Mouse (Mus musculus): ENCODE data around the gene Ppp1cb.

The Ppp1cb gene

DNA sequence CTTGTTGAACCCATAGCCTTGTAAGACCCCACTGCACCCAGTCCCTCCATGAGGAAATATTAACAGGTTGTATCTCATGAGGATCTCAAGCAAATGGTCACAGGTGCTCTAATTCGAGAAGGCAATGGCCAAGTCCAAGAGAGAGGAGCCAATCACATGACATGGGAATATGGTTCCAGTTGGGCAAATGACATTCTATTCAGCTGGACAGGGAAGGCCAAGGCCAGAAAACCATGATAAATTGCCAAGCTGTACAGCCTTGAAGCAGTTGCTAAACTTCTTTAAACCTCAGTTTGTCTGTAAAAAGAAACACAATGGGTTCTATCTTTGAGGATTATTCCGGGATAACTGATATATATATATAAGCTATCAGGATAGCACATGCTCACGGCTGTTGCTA lies 14.7 kb upstream of the Ppp1cb start:
- no peak for DNase-seq (ENCODE audit: low read depth, low spot score)

DNA sequence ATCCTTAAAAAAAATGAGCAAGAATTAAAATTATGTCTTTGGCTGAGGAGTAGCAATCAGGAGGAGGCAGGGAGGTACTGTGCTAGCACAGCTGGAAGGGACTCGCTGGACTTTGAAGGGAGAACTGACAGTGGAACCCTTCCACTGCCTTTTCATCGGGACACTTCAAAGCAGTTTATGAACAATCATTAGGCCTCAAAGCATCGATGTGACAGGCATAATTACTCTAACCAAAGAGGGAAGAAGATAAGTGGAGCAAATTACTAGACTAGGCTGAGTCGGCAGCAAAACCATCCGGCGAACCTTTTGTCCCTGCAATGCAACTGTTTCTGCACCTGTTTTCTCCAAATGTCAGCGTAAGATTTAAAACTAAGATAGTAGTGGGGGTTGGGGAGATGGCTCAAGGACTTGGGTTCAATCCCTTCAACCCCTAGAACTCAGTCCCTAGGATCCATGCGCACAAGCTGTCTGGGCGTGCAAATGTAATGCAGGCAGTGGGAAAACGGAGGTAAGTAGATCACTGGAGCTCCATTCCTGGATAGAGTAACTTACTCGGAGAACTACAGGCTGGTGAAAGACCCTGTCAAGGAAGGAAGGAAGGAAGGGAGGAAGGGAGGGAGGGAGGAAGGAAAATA lies 13.2 kb upstream of the Ppp1cb start:
- DNase-seq (ENCODE audit: low read depth, low spot score): no peak

DNA sequence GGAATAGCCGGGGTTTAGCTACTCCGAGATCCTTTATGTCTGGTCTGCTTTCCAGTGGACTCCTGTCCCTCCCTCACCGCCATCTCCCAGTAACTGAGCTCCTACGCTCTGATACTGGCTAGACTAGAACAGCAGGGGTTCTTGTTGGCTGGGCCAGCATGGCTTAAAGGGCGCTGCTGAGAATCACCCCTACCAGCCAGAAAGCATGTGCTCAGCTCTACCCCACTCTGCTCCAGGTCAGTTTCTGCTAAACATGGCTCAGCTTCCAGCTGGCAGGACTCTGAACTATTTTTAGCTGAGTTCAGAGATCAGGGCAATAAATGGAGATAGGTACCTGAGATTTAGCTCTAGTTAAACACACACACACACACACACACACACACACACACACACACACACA lies 12.2 kb upstream of the Ppp1cb start:
- no peak for DNase-seq (ENCODE audit: low read depth, low spot score)

DNA sequence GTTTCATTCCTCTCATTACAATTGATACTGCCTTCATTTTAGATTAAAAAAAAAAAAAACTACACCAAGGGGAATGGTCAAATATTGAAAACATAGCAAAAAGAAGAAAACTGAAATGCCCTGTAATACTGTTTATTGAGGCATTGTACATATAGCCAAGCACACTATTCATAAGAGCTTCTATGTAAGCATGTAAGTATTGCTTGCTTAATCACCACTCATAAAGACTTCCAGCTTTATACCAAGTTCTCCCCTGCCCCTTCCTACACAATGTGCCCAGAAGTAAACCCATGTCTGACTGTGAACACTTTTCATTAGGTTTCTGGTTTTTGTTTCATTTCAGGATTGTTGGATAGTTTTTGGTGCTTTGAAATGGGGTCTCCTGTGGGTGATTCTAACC lies 11.8 kb upstream of the Ppp1cb start:
- no peak for DNase-seq (ENCODE audit: low read depth, low spot score)

DNA sequence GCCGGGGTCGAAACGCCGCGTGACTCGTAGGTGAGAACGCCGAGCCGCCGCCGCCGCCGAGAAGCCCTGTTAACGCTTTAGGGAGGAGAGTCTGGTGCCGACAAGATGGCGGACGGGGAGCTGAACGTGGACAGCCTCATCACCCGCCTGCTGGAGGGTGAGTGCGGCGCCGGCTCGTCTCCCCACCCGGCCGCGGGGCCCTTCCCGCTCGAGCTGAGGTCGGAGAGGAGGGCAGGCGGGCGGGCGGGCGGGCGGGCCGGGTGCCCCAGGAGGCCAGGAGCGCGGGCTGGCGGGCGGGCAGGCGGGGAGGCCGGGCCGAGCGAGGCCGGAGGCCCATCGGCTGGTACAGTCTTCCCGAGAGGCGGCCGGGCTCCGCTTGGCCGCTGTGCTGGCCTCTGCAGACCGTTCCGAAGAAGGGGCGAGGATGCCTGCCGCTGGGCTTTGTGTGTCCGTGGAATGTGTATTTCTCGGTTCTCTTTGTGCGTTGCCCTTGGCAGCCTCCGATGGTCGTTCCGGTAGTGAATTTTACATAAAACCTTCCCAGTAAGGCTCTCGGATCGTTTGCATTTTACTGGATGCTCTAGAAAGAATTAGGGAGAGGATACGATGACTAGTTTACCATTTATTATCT lies 723 bp downstream of the Ppp1cb start:
- DNase-seq (ENCODE audit: low read depth, low spot score): no peak

DNA sequence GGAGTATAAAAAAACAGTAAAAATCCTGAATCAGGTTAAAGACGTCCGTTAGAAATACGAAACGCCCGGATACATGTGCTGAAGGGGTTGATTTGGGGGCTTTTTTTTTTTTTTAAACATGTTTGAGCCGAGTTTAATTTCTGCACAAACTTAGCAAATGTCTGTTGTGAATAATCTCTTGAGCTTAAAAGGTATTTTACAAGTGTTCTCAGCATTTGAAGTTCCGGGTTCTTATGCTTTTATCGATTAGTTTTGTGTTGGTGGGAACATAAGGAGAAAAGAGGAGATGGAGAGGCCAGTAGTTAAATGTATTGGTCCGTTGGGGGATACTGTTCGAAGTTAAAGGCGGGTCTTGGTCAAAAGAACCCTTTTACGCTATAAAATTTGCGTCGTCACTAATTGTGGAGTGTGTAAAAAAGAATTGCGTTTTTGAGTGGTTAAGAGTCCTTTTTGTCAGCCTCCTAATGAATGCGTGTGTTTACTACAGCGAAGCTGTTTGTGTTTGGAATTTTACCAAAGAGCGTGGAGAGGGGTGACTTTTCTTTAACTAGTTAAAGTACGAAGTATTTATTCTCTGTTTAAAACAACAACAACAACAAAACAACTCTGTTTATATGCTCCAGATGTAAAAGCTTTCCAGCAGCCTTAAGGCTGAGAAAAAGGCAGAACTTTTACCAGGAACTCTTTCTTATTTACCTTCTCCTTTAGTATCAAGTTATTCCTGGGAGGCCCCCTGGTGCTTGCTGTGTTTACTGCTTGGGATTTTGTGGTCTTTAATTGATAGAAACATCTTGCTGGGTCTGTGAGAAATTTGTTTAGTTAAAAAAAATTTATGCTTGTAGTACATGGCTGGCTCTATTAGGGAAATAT lies 1.5 kb downstream of the Ppp1cb start:
- DNase-seq (ENCODE audit: low read depth, low spot score): no peak

DNA sequence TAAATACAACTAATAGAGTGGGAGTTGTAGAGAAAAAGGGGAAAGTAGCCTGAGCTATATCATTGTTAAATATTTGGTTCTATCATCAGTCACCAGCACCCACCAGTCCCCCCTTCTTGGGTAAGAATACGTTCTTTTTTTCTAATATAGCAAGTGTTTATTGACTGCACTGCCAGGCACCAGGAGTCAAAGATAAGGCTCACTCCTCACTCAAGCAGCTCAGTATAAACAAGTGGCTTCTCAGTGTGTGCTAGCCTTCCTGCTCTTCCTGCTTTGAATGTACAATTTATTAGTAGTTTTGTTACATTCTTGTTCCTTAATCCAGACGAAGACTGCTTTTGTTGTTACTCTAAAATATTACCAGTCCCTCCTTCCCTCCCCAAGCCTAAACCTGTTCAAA lies 2.3 kb downstream of the Ppp1cb start:
- DNase-seq (ENCODE audit: low read depth, low spot score): no peak

DNA sequence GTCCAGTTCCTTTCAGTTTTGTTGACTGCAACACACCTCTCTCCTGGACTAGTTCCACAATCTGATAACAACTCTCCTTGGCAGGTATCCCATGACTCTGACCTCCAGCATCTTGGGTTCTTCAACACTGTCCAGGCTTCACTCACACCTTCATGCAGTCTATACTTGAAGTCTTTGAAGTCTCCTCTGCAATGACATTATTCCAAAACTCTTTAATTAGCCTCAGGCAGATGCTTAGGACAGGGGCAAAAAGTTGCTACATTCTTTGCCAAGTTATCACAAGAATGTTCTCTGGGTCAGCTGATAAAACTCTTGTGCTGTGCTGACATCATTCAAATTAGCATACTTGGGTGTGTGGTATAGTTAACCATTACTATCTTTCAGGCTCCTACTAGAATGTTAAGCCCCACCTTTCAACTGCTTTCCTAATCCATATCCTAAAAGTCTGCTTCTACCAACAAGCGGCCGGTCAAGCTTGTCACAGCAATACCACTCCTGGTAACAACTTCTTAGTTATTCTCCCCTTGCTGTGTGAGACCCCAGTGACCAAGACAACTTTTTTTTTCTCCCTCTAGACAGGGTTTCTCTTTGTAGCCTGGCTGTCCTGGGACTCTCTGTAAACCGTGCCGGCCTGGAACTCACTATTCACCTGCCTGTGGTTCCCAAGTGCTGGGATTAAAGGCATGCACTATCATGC lies 13.8 kb downstream of the Ppp1cb start:
- DNase-seq (ENCODE audit: low read depth, low spot score): no peak

DNA sequence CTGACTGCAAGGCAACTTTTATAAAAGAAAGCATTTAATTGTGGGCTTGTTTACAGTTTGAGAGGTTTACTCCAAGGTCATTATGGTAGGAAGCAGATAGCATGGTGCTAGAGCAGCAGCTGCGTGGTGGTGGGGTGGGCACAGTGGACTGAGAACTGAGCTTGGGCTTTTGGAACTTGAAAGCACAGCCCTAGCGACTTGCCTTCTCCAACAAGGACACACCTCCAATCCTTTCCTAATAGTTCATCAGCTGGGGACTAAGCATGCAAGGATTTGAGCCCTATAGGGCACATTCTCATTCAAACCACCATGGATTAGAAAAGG lies 14.3 kb downstream of the Ppp1cb start:
- no peak for DNase-seq (ENCODE audit: low read depth, low spot score)

DNA sequence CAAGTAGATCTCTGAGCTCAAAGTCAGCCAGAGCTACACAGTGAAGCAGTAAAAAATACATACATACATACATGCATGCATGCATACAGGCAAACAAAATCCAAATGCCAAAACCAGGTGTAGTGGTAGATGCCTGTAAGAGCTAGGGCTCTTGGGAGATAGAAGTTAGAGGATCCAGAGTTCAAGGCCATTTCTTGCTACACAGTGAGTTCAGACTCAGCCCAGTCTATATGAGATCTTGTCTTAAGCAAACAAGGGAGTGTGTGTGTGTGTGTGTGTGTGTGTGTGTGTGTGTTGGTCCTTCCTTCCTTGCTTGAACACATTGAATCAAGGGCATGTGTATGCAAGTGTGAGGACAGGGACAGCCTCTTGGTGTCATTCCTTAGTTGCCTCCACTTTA lies 17.9 kb downstream of the Ppp1cb start:
- DNase-seq (ENCODE audit: low read depth, low spot score): no peak

DNA sequence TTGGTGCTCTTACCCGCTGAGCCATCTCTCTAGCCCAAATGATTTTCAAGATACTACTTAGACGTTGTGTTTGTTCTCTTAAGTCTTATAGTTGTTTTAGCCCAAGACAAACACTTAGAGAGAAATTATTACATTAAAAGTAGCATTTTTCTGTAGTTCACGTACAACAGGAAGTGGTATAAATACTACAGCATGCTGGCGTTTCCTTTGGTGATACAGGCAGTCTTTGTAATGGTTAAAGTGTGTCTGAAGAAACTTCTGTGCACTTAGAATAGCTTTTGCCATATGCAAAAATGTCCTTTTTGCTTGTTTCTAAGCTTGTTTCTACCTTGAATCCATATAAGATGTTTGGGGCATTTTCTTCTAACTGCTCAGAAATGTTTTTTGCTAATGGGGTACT lies 20.3 kb downstream of the Ppp1cb start:
- DNase-seq (ENCODE audit: low read depth, low spot score): no peak

DNA sequence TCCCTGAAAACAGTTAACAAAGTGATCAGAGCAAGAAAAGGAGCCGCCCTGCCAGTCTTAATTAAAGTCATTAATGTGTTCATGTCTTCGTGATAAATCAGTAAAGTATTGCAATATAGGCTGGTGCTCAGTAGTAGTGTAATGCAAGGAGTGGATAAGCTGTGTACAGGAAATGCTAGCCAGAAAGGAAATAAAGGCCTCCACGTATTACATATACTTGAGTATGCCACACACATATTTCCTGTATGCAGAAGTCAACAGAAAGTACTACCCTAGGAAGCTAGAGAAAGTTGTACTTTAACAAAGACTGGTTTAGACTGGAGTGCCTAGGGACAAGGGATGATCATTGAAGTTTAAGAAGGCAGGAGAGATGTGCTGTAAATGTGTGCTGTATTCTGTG lies 26.8 kb downstream of the Ppp1cb start:
- no peak for DNase-seq (ENCODE audit: low read depth, low spot score)

DNA sequence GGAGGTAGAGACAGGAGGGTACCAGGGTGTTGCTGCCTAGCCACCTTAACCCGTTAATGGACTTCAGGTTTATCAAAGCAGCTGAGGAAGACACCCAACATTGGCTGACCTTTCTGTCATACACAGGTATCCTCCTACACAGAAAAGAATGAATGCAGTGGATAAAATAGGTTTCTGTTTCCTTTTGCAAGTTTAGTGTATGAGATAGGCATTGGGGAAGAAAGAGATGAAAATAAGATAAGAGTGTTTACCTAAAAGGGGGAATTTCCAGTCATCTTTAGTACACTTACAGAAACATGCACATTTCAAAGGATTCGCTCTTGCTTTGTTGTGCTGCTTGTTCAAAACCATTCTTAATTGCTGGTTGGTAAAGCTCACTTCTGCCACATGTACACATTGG lies 29.4 kb downstream of the Ppp1cb start:
- DNase-seq (ENCODE audit: low read depth, low spot score): no peak

DNA sequence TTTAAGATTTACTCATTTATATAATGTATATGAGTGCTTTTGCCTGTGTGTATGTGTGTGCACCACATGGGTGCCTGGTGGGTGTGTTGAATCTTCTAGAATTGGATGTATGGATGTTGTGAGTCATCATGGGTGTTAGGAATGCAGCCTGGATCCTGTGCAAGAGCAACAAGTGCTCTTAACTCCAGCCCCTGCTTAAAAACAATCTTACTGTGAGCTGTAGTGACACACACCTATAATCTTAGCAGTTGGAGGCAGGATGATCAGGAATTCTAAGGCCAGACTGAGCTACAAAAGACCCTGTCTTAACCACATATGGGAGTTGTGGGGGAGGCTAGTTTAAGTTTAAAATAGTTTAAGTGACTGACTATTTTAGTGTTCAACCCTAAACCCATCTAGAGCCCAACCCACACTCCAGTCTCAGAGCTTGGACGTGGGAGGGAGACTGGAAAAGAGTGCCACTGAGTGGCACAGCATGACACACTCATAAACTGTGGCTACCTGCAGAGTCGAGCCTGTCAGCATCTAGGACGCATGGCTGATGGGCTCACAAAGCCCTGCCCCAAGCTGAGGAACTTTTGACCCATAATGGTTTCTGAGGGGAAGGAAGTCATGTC lies 35.5 kb downstream of the Ppp1cb start:
- no peak for DNase-seq (ENCODE audit: low read depth, low spot score)

DNA sequence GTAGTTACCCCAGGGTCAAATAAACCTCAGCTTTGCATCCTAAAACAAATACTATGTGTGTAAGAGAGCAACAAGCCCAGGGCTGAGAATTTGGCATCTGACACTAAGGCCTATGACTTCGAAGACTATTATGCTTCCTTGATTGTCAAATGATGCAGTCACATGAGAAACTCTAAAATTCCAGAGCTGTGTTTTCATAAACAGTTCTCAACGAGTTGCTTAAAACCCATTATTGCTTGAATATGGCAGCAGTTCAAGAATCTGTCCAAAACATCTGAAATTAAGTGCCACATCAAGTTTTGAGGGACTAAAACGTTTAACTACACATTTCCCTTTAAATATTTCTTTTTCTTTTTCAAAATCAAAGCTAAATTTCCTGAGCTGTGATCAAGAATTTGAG lies 50.1 kb downstream of the Ppp1cb start:
- no peak for DNase-seq (ENCODE audit: low read depth, low spot score)

DNA sequence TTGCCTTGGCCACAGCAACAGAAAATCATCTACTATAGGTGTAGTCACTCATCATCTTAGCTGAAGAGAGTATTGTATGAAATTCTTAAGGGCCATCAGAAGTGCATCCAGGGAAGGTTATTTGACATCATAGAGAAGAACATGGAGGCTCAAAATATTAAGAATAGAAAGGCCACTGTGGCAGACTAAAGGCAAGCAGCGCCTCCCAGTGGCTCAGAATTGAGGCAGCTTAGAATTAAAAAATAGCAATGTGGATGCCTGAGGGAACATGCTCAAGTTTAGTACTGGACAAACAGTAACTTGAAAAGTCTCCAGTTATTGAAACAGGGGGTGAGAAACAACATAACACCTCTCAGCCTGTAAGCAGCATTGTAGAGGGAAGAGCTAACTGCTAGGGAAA lies 61.7 kb downstream of the Ppp1cb start:
- no peak for DNase-seq (ENCODE audit: low read depth, low spot score)

DNA sequence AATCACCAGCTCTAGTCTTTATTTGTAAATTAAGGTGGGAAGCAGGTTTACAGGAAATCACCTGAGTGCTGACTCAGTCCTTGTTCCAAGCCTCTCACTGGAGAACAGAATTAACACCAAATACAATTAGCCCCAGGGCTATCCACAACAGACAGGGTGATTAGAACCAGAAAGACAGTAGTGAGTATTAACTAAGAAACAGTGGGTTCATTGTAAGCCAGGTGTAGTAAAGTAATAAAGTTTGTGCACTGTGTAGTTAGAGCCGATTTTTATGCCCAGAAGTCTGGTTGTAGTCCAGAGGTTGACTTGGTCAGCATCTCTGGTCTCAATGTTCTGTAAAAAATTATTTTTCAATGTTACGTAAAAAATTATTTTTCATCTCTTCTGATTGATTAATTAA lies 90.8 kb downstream of the Ppp1cb start:
- DNase-seq (ENCODE audit: low read depth, low spot score): no peak

DNA sequence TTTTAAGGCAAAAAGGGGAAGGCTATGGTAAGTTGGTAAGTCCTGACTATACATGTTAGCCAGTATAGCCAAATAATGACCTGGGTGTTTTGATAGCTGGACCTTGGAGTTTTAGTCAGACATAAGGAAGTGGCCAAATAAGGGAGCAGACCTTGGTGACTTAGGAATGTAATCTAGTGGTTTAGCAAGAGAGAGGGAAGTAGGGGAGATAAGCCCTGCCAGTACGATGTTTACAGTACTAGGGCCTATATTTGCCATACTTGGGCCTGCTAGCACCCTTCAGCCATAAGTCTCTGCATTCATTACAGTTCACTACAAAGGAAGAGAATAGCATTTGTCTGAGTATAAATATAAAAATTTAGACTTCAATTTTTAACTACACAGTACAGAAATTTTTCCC lies 106.1 kb downstream of the Ppp1cb start:
- DNase-seq (ENCODE audit: low read depth, low spot score): no peak
